Mouse (Mus musculus) CD4-positive naive resting alpha-beta T cell, adult 57 days (primary cell): ENCODE measurements around the gene Dppa4. TPM values are rescaled to one million over a fixed set of nuclear protein-coding genes. Genes with fewer than 3 reads are reported as not detected.

ENCODE experiments used
- total RNA-seq: library from RNA; stranded (reverse); gene quantifications from one replicate; pipeline ENCODE4 v1.2.4, GENCODE M21; 2023

Gene Dppa4
- not detected for total RNA-seq

DNA sequence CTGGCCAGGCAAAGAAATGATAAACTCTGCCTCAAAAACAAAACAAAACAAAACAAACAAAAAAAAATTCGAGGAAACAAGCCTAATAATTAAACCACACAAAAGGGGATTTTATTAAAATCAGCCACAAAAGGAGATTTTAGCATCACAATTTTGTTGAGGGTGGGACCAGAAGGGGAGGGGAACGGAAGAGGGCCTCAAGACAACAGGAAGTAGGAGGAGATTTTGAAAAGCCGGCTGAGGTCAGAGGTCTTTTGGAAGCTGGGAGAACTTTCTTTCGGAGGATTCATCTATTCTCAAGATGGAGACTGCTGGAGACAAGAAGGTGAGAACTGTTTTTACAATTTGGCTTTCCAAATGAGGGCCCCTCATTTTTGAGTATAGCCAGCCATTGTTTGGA is at the start of gene Dppa4:
Dppa4 (plus strand) TSS at position 217 of the 400 bp plus-strand sequence.

DNA sequence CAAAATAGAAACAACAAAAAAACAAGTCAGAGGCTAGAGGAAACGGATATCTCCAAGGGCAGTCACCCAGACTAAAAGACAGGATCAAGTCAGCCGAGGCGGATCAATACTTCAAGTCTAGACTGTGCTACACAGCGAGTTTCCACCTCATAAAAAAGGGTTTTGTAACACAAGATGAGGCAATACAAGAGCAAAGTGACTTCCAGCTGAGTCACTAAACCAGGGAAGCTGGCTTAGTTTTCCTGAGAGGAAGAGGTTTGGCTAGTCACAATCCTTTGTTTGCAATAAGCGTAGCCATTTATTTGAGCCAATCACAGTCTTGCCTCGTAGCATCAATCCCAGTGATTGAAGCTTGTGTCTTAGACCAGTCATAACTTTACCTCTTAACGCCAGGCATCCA is 20.0 kb downstream of the Dppa4 start, which contains the start of gene Dppa2:
Dppa2 (plus strand) TSS at position 400 of the 400 bp plus-strand sequence.

Other genes starting within 250 kb of the Dppa4 start
- not detected for gene Dppa2, start 20.2 kb downstream of the Dppa4 start, total RNA-seq
- gene Gm5485, start 128.7 kb downstream of the Dppa4 start, total RNA-seq: not detected
- 0.27 TPM for gene Morc1, start 147.5 kb downstream of the Dppa4 start, total RNA-seq